Mouse (Mus musculus) limb, embryonic 11.5 days (tissue): ENCODE results near the gene Slc25a11. TPM values are rescaled to one million over a fixed set of nuclear protein-coding genes. Genes with fewer than 3 reads are reported as not detected.

Experiments used
- ATAC-seq: fragments of 200-750 bp; cut with Nextera tagmentation; 2 replicates; pipeline ENCODE4 v1.8.0; 2017; ENCODE audit warnings: low read depth; ENCODE audit not compliant: insufficient number of reproducible peaks, low FRiP score, low TSS enrichment
- DNase-seq: peaks from one replicate; pipeline ENCODE4 v3.0.0-alpha.2; 2015; ENCODE audit warnings: low spot score
- H3K27ac ChIP-seq: fragments of 300-500 bp; sonication (generic); replicated peaks from 2 replicates; pipeline ENCODE4 v1.5.1; 2014; ENCODE audit warnings: low read depth, mild to moderate bottlenecking, low read length
- H3K27me3 ChIP-seq: fragments of 300-500 bp; sonication (generic); 2 replicates; pipeline ENCODE4 v1.6.1; 2014; ENCODE audit warnings: mild to moderate bottlenecking, low read length, mixed read lengths; ENCODE audit not compliant: control insufficient read depth, insufficient read depth
- H3K36me3 ChIP-seq: fragments of 300-500 bp; sonication (generic); 2 replicates; pipeline ENCODE4 v1.6.1; 2014; ENCODE audit warnings: mild to moderate bottlenecking, low read length, moderate library complexity, mixed read lengths; ENCODE audit not compliant: control insufficient read depth, insufficient read depth
- H3K4me1 ChIP-seq: fragments of 300-500 bp; sonication (generic); 2 replicates; pipeline ENCODE4 v1.6.1; 2014; ENCODE audit warnings: low read length, mixed read lengths; ENCODE audit not compliant: control insufficient read depth, insufficient read depth
- H3K4me2 ChIP-seq: fragments of 300-500 bp; sonication (generic); 2 replicates; pipeline ENCODE4 v1.6.1; 2014; ENCODE audit warnings: low read depth, mild to moderate bottlenecking, moderate library complexity; ENCODE audit not compliant: severe bottlenecking
- H3K4me3 ChIP-seq: fragments of 300-500 bp; sonication (generic); 2 replicates; pipeline ENCODE4 v1.5.1; 2014; ENCODE audit warnings: low read depth, low read length
- H3K9ac ChIP-seq: fragments of 300-500 bp; sonication (generic); 2 replicates; pipeline ENCODE4 v1.6.1; 2014; ENCODE audit warnings: mild to moderate bottlenecking, low read length
- H3K9me3 ChIP-seq: fragments of 300-500 bp; sonication (generic); 2 replicates; pipeline ENCODE4 v1.6.1; 2016; ENCODE audit warnings: low read length; ENCODE audit not compliant: control insufficient read depth
- WGBS: fragments of 180-500 bp; shearing (Covaris S2); extraction: QIAGEN DNeasy Blood & Tissue Kit; methylation state at CpG from one replicate; pipeline ENCODE4 v1.1.7; 2014; 5-methylcytosine and 5-hydroxymethylcytosine counted together
- polyA plus RNA-seq: library from polyadenylated mRNA; unstranded; fragments of >200 nt; fragmentation: Nextera tagmentation; extraction: Ambion mirVana; gene quantifications from 2 replicates; pipeline ENCODE4 v1.2.1, GENCODE M21; 2014

Slc25a11 gene
- polyA plus RNA-seq, 1 experiment from 2014 or later = 148 TPM

GRCm38 (mm10) chr11:70615074-70615473 lies 32.2 kb downstream of the Slc25a11 start:
- Histone ChIP-seq H3K36me3 (peaks cover 10% of the 10 kb centered on the region), H3K4me1 (peaks cover 9% of the 10 kb centered on the region), H3K27me3 (0 out of 2 replicates have a peak, but pooled peaks cover 7% of the 10 kb centered on the region), H3K4me2 (peak overlapping the region; percentile 70), H3K4me3 (peak overlapping the region; percentile 25), H3K27ac (no peak overlapping the region), H3K9me3 (no peaks in the 10 kb centered on the region), H3K9ac (peak overlapping the region; percentile 37; the same call in 1 of the 2 replicates)
- 1% methylated on average over 17 of the region's 17 CpGs for WGBS
- DNase-seq = peak; percentile 66
- peak; percentile 65; the same call in 1 of the 2 replicates for ATAC-seq

GRCm38 (mm10) chr11:70612505-70612904 lies 34.8 kb downstream of the Slc25a11 start:
- no peak overlapping the region for H3K27ac ChIP-seq
- ATAC-seq (no peak), DNase-seq (no peak)
- 77% methylated on average over 7 of the region's 7 CpGs for WGBS
- peaks cover 23% of the 10 kb centered on the region for H3K36me3 ChIP-seq
- H3K9me3 ChIP-seq = no peaks in the 10 kb centered on the region
- no peak overlapping the region for H3K4me2 ChIP-seq
- peaks cover 9% of the 10 kb centered on the region for H3K4me1 ChIP-seq
- H3K4me3 ChIP-seq = no peak overlapping the region
- H3K9ac ChIP-seq = no peak overlapping the region
- H3K27me3 ChIP-seq = 0 out of 2 replicates have a peak, but pooled peaks cover 7% of the 10 kb centered on the region

DNA sequence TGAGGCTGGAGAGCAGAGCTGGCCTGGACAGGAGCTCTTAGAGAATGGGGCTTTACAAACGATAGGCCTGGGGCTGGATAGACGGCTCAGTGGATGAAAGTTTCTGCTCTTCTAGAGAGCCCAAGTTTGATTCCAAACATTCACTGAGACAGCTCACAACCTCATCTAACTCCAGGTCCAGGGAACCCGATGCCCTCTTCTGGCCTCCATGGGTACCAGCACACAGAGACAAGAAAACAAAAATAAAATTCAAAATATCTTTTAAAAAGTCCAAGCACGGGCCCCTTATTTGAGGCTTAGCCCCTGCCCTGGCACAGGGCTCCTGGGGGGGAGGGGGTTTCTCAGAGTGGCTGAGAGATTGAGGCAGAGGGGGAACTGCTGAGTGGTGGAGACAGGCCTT lies 36.5 kb downstream of the Slc25a11 start:
- Histone ChIP-seq H3K9me3 (no peaks in the 10 kb centered on the region), H3K4me3 (no peak overlapping the region), H3K36me3 (peaks cover 28% of the 10 kb centered on the region), H3K9ac (no peak overlapping the region), H3K27me3 (0 out of 2 replicates have a peak, but pooled peaks cover 1% of the 10 kb centered on the region), H3K4me2 (no peak overlapping the region), H3K4me1 (peaks cover 9% of the 10 kb centered on the region), H3K27ac (no peak overlapping the region)
- 91% methylated on average over 4 of the region's 4 CpGs for WGBS
- ATAC-seq (no peak), DNase-seq (no peak)

DNA sequence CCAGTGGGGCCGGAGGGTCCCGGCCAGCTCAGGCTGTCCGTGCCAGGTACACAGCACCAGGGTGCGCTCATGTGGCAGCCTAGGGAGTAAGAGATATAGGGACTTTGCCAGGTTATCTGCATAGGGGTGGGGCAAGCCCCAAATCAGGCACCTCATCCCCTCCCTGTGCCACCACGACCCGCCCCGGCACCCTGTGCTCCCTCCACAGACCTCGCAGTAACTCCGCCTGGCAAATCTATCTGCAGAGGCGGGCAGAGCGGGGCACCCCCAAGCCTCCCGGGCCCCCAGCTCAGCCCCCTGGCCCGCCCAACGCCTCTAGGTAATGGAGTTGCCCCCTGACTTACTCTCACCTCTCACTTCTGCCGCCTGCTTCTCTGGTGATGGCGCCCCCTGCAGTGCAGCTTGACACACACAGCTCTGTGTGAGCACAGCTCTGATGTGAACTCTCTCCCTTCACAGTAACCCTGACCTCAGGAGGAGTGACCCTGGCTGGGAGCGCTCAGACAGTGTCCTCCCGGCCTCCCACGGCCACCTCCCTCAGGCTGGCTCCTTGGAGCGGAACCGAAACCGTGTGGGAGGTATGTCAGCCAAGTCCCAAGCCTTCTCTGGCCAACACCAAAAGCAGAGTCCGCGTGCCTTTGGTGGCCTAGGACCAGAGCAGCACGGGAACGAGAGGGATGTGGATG lies 38.8 kb downstream of the Slc25a11 start:
- DNase-seq = no peak
- no peak overlapping the region for H3K4me2 ChIP-seq
- H3K27ac ChIP-seq = no peak overlapping the region

DNA sequence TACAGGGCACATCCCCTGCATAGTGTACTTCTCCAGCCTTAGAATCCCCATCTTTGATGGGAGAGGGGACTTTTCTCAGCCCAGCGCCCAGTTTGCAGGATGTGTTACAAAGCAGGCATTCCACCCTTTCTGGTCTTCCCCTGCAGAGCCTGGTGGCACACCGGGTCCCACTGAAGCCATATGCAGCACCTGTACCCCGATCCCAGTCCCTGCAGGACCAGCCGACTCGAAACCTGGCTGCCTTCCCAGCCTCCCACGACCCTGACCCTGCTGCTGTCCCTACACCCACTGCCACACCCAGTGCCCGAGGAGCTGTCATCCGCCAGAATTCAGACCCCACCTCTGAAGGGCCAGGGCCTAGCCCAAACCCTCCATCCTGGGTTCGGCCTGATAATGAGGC lies 39.7 kb downstream of the Slc25a11 start:
- Histone ChIP-seq H3K4me2 (no peak overlapping the region), H3K27me3 (no peaks in the 10 kb centered on the region)
- 92% methylated on average over 9 of the region's 9 CpGs for WGBS

More for the DNA sequence above, 38.8 kb downstream of the Slc25a11 start:
- H3K9ac ChIP-seq = no peak overlapping the region
- no peaks in the 10 kb centered on the region for H3K4me1 ChIP-seq
- WGBS = 87% methylated on average over 26 of the region's 26 CpGs
- H3K36me3 ChIP-seq = peaks cover 31% of the 10 kb centered on the region
- ATAC-seq = peak; percentile 22; the same call in 1 of the 2 replicates
- no peak overlapping the region for H3K4me3 ChIP-seq
- no peaks in the 10 kb centered on the region for H3K9me3 ChIP-seq
- H3K27me3 ChIP-seq = no peaks in the 10 kb centered on the region

GRCm38 (mm10) chr11:70606717-70607116 lies 40.6 kb downstream of the Slc25a11 start:
- no peaks in the 10 kb centered on the region for H3K4me1 ChIP-seq
- no peak overlapping the region for H3K9ac ChIP-seq
- H3K4me3 ChIP-seq = no peak overlapping the region
- no peak overlapping the region for H3K4me2 ChIP-seq
- no peaks in the 10 kb centered on the region for H3K27me3 ChIP-seq
- peaks cover 28% of the 10 kb centered on the region for H3K36me3 ChIP-seq
- no peak overlapping the region for H3K27ac ChIP-seq
- WGBS = 69% methylated on average over 12 of the region's 12 CpGs
- DNase-seq (no peak), ATAC-seq (no peak)
- H3K9me3 ChIP-seq = no peaks in the 10 kb centered on the region

More for the DNA sequence above, 39.7 kb downstream of the Slc25a11 start:
- H3K36me3 ChIP-seq = peaks cover 30% of the 10 kb centered on the region
- no peak overlapping the region for H3K4me3 ChIP-seq
- H3K27ac ChIP-seq = no peak overlapping the region
- no peaks in the 10 kb centered on the region for H3K9me3 ChIP-seq
- H3K9ac ChIP-seq = no peak overlapping the region
- no peaks in the 10 kb centered on the region for H3K4me1 ChIP-seq
- DNase-seq (no peak), ATAC-seq (no peak)

DNA sequence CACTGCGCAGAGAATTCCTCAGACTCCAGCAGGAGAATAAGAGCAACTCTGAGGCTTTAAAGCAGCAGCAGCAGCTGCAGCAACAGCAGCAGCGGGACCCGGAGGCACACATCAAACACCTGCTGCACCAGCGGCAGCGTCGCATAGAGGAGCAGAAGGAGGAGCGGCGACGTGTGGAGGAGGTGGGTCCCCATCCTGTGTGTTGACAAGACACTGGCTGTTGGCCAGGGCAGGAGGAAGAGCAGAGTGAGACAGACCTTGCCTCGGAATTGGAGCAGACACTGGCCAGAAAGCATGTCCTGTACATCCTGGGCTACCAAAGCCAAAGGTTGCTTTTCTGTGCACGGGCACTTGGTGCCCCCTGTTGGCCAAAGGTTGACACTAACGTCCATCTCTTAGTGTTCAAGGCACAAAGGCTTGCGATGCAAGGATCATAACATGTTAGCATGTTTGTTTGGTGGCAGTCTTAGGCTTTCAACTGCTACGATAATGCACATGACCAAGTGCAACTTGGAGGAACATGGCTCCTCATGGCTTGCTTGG lies 42.2 kb downstream of the Slc25a11 start:
- ATAC-seq = no peak
- Histone ChIP-seq H3K4me1 (no peaks in the 10 kb centered on the region), H3K27ac (no peak overlapping the region), H3K9ac (no peak overlapping the region), H3K4me2 (no peak overlapping the region), H3K36me3 (peaks cover 23% of the 10 kb centered on the region), H3K27me3 (no peaks in the 10 kb centered on the region), H3K9me3 (no peaks in the 10 kb centered on the region), H3K4me3 (no peak overlapping the region)
- WGBS = 66% methylated on average over 14 of the region's 14 CpGs
- peak; percentile 80 for DNase-seq

- H3K27me3 ChIP-seq = no peaks in the 10 kb centered on the region
- H3K4me1 ChIP-seq = no peaks in the 10 kb centered on the region
- no peak overlapping the region for H3K27ac ChIP-seq
- ATAC-seq (no peak), DNase-seq (no peak)
- 91% methylated on average over 9 of the region's 9 CpGs for WGBS
- no peaks in the 10 kb centered on the region for H3K9me3 ChIP-seq
- no peak overlapping the region for H3K4me2 ChIP-seq
- H3K4me3 ChIP-seq = no peak overlapping the region
- no peak overlapping the region for H3K9ac ChIP-seq
- peaks cover 12% of the 10 kb centered on the region; the same call in 1 of the 2 replicates for H3K36me3 ChIP-seq
Observed at GRCm38 (mm10) chr11:70598451-70598953, 48.8 kb downstream of the Slc25a11 start.
